Mouse (Mus musculus): ENCODE measurements around the gene Ascl2. TPM values are rescaled to one million over a fixed set of nuclear protein-coding genes. Genes with fewer than 3 reads are reported as not detected.

Ascl2 gene
- polyA plus RNA-seq, 1 experiment from 2014 or later = 0.27 TPM

GRCm38 (mm10) chr7:142932469-142932868 lies 36.6 kb downstream of the Ascl2 start:
- H3K4me1 ChIP-seq = no peaks in the 10 kb centered on the region
- no peaks in the 10 kb centered on the region for H3K36me3 ChIP-seq
- no peak overlapping the region for H3K27ac ChIP-seq (replicated peaks)
- no peaks in the 10 kb centered on the region for H3K27me3 ChIP-seq
- H3K9ac ChIP-seq (replicated peaks) = no peak overlapping the region
- no peak for ATAC-seq (replicated peaks)
- no peak overlapping the region for H3K4me3 ChIP-seq
- WGBS = 64% methylated on average over 3 of the region's 3 CpGs
- no peaks in the 10 kb centered on the region for H3K9me3 ChIP-seq
- no peak overlapping the region for H3K4me2 ChIP-seq (replicated peaks)

- Histone ChIP-seq H3K27me3 (no peaks in the 10 kb centered on the region), H3K27ac (replicated peaks) (no peak within 1 kb of the TSS), H3K9me3 (no peaks in the 10 kb centered on the region), H3K4me2 (replicated peaks) (no peak within 1 kb of the TSS), H3K36me3 (no peaks in the 10 kb centered on the region), H3K9ac (replicated peaks) (no peak within 1 kb of the TSS), H3K4me1 (no peaks in the 10 kb centered on the region), H3K4me3 (no peak within 1 kb of the TSS)
- ATAC-seq (replicated peaks) = no peak
- WGBS = 83% methylated on average over 3 of the region's 3 CpGs
Measured at GRCm38 (mm10) chr7:142931028-142931427, 38.0 kb downstream of the Ascl2 start, which contains the start of gene Th. Th (minus strand) TSS chr7:142931128.

GRCm38 (mm10) chr7:142929516-142929915 lies 39.5 kb downstream of the Ascl2 start:
- 86% methylated on average over 2 of the region's 2 CpGs for WGBS
- H3K4me3 ChIP-seq = no peak overlapping the region
- no peak for ATAC-seq (replicated peaks)
- no peaks in the 10 kb centered on the region for H3K4me1 ChIP-seq
- H3K27me3 ChIP-seq = no peaks in the 10 kb centered on the region
- no peak overlapping the region for H3K4me2 ChIP-seq (replicated peaks)
- no peaks in the 10 kb centered on the region for H3K9me3 ChIP-seq
- no peaks in the 10 kb centered on the region for H3K36me3 ChIP-seq
- H3K9ac ChIP-seq (replicated peaks) = no peak overlapping the region
- no peak overlapping the region for H3K27ac ChIP-seq (replicated peaks)

GRCm38 (mm10) chr7:142927293-142927692 lies 41.8 kb downstream of the Ascl2 start:
- no peak overlapping the region for H3K4me2 ChIP-seq (replicated peaks)
- no peaks in the 10 kb centered on the region for H3K4me1 ChIP-seq
- H3K36me3 ChIP-seq = no peaks in the 10 kb centered on the region
- ATAC-seq (replicated peaks) = no peak
- WGBS = 88% methylated on average over 8 of the region's 8 CpGs
- no peak overlapping the region for H3K9ac ChIP-seq (replicated peaks)
- H3K9me3 ChIP-seq = no peaks in the 10 kb centered on the region
- H3K27me3 ChIP-seq = no peaks in the 10 kb centered on the region
- no peak overlapping the region for H3K4me3 ChIP-seq
- H3K27ac ChIP-seq (replicated peaks) = no peak overlapping the region

- Histone ChIP-seq H3K9ac (replicated peaks) (no peak overlapping the region), H3K36me3 (no peaks in the 10 kb centered on the region), H3K4me3 (no peak overlapping the region), H3K9me3 (no peaks in the 10 kb centered on the region), H3K27me3 (no peaks in the 10 kb centered on the region), H3K4me1 (peaks cover 4% of the 10 kb centered on the region), H3K27ac (replicated peaks) (no peak overlapping the region), H3K4me2 (replicated peaks) (no peak overlapping the region)
- ATAC-seq (replicated peaks) = peak; percentile 84
- 29% methylated on average over 8 of the region's 8 CpGs for WGBS
Measured at GRCm38 (mm10) chr7:142918641-142919628, 50.1 kb downstream of the Ascl2 start.

- H3K36me3 ChIP-seq = no peaks in the 10 kb centered on the region
- H3K9me3 ChIP-seq = no peaks in the 10 kb centered on the region
- no peak overlapping the region for H3K9ac ChIP-seq (replicated peaks)
- peaks cover 4% of the 10 kb centered on the region for H3K4me1 ChIP-seq
- WGBS = 82% methylated on average over 5 of the region's 5 CpGs
- H3K4me2 ChIP-seq (replicated peaks) = no peak overlapping the region
- H3K4me3 ChIP-seq = no peak overlapping the region
- no peak overlapping the region for H3K27ac ChIP-seq (replicated peaks)
- H3K27me3 ChIP-seq = no peaks in the 10 kb centered on the region
- no peak for ATAC-seq (replicated peaks)
Measured at GRCm38 (mm10) chr7:142917659-142918058, 51.4 kb downstream of the Ascl2 start.

Other genes starting within 250 kb of the Ascl2 start
- gene Ins2, start 225.9 kb downstream of the Ascl2 start, polyA plus RNA-seq (2015; fragmentation: Nextera tagmentation; extraction: Ambion mirVana) = 0.94 TPM in 1 of 2 replicates, not detected in the other
- gene Th, start 38.1 kb downstream of the Ascl2 start, polyA plus RNA-seq (2015; fragmentation: Nextera tagmentation; extraction: Ambion mirVana) = 4.2 and 4.9 TPM in 2 replicates
- 0.33 and 0.64 TPM in 2 replicates for gene Tspan32, start 35.8 kb upstream of the Ascl2 start, polyA plus RNA-seq (2015; fragmentation: Nextera tagmentation; extraction: Ambion mirVana)
- 286 and 294 TPM in 2 replicates for gene Cd81, start 83.5 kb upstream of the Ascl2 start, polyA plus RNA-seq (2015; fragmentation: Nextera tagmentation; extraction: Ambion mirVana)
- gene Tssc4, start 100.0 kb upstream of the Ascl2 start, polyA plus RNA-seq (2015; fragmentation: Nextera tagmentation; extraction: Ambion mirVana) = 103 and 106 TPM in 2 replicates
- 1.2 and 1.3 TPM in 2 replicates for gene Trpm5, start 125.4 kb upstream of the Ascl2 start, polyA plus RNA-seq (2015; fragmentation: Nextera tagmentation; extraction: Ambion mirVana)
- 0.81 and 1.4 TPM in 2 replicates for gene Kcnq1, start 137.1 kb upstream of the Ascl2 start, polyA plus RNA-seq (2015; fragmentation: Nextera tagmentation; extraction: Ambion mirVana)